Mouse (Mus musculus) megakaryocyte, embryonic 14.5 days (primary cell): ENCODE data around the gene Aoc3.

ENCODE experiments used
- FLI1 ChIP-seq: IDR thresholded peaks from 2 replicates; pipeline ENCODE4 v1.6.1; 2012; ENCODE audit warnings: low read length, inconsistent platforms, mixed read lengths
- GATA1 ChIP-seq: IDR thresholded peaks from 3 replicates; pipeline ENCODE4 v1.6.1; 2012; ENCODE audit warnings: mixed read lengths, low read length, inconsistent platforms, borderline replicate concordance

DNA sequence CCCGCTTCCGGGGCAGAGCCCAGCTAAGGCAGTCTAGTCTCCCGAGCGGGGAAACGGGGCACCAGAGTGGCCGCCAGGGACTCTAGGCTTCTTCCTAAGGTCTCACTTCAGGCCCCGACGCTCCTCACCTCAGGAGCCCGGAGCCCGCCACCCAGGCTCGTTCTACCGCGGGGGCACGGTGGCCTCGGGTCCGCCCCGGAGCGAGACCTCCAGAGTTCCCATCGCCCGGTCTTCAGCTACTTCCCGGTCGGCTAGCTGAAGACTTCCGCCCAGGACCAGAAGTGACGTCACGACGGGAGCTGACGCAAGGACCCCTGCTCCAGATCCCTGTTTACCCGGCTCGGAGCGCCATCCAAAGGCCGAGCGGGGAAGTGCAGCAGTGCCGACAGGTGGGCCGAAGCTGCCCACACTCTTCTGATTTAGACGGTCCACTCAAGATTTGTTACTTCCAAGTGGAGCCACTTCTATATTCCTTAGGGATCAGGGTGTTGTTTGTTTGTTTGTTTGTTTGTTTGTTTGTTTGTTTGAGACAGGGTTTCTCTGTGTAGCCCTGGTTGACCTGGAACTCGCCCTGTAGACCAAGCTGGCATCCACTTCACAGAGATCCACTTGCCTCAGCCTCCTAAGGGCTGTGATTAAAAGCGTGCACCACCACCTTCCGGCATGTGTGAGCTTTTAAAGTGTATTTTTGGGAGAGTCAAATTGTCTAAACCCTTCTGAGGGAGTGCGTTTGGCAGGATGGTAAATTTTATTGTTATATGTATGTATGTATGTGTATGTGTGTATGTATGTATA lies 28.2 kb upstream of the Aoc3 start, which contains the start of gene Becn1:
- TF ChIP-seq GATA1: no peak
- TF ChIP-seq FLI1: no peak
